Mouse (Mus musculus) adrenal gland, adult 8-10 months (tissue): ENCODE data around the gene Hic1. TPM values are rescaled to one million over a fixed set of nuclear protein-coding genes. Genes with fewer than 3 reads are reported as not detected.

Experiments
- microRNA-seq, 2 experiments: library from miRNA; unstranded; fragments of <30 nt; microRNA quantifications; one replicate each; pipeline ENCODE4 v1.2.0; 2022
- total RNA-seq, 4 experiments: library from RNA; stranded (reverse); gene quantifications; 2 replicates each; pipeline ENCODE4 v1.2.4; 2022

Hic1 gene
- total RNA-seq, 4 experiments from 2014 or later: 7.7 to 16.5 (median 11.4) TPM

Small RNA genes lying within 50 kb of the gene (microRNA-seq; reads per million reads assigned to microRNA genes)
- gene Mir132 (651 to 1,666 reads per million in 2 experiments), gene Mir212 (18.4 to 33.0 reads per million in 2 experiments)

Other genes starting within 250 kb of the Hic1 start
- 10 to 100 TPM; 24.7 to 41.9 (median 33.3) TPM for gene Smg6, start 243.7 kb downstream of the Hic1 start, total RNA-seq
- 10 to 100 TPM; 31.0 to 54.6 (median 51.0) TPM for gene Srr, start 243.6 kb downstream of the Hic1 start, total RNA-seq
- 10 to 100 TPM; 22.3 to 28.9 (median 25.9) TPM for gene Ovca2, start 9.3 kb upstream of the Hic1 start, total RNA-seq
- gene Dph1, start 21.7 kb upstream of the Hic1 start, total RNA-seq: 10 to 100 TPM; 32.3 to 46.1 (median 44.7) TPM
- gene Rtn4rl1, start 24.3 kb upstream of the Hic1 start, total RNA-seq: 10 to 100 TPM; 39.9 to 74.9 (median 58.7) TPM
- 10 to 100 TPM; 50.9 to 72.8 (median 62.3) TPM for gene Rpa1, start 178.8 kb upstream of the Hic1 start, total RNA-seq
- gene Smyd4, start 178.9 kb upstream of the Hic1 start, total RNA-seq: 10 to 100 TPM; 10.2 to 23.6 (median 14.8) TPM